Mouse (Mus musculus) layer of hippocampus, postnatal 25 days (tissue): ENCODE data around the gene Gtf3c1. TPM values are rescaled to one million over a fixed set of nuclear protein-coding genes. Genes with fewer than 3 reads are reported as not detected.
"Not testable (repeated sequence)": the region's sequence is repeated elsewhere in the genome, so short reads cannot be mapped to it uniquely, and the experiment has no call there.

Source experiments
- DNase-seq, 2 experiments: peaks; one replicate each; pipeline ENCODE4 v3.0.0; 2022; ENCODE audit warnings: mixed read lengths in 2 of 2, low spot score in 1 of 2; ENCODE audit errors: extremely low spot score in 1 of 2
- total RNA-seq, 2 experiments: library from RNA; stranded (reverse); gene quantifications; 2 replicates each; pipeline ENCODE4 v1.2.3; 2021

The Gtf3c1 gene
- total RNA-seq, 2 experiments from 2014 or later, result 108 to 112 TPM

GRCm38 (mm10) chr7:125713542-125714055, 6.0 kb upstream of the Gtf3c1 start:
- DNase-seq, result not testable (repeated sequence)

GRCm38 (mm10) chr7:125708100-125708499, 520 bp upstream of the Gtf3c1 start:
- DNase-seq, result no peak

- peak in 1 of 2 experiments; percentile 59 for DNase-seq
Measured at GRCm38 (mm10) chr7:125707186-125707585, 394 bp downstream of the Gtf3c1 start.

GRCm38 (mm10) chr7:125702791-125703190, 4.8 kb downstream of the Gtf3c1 start:
- DNase-seq, result no peak

- DNase-seq, result no peak
Measured at GRCm38 (mm10) chr7:125694056-125694455, 13.5 kb downstream of the Gtf3c1 start.

GRCm38 (mm10) chr7:125690516-125690915, 17.1 kb downstream of the Gtf3c1 start:
- DNase-seq, result no peak

GRCm38 (mm10) chr7:125679936-125680335, 27.6 kb downstream of the Gtf3c1 start:
- no peak for DNase-seq

- no peak for DNase-seq
Measured at GRCm38 (mm10) chr7:125678756-125679155, 28.8 kb downstream of the Gtf3c1 start.

GRCm38 (mm10) chr7:125674916-125675315, 32.7 kb downstream of the Gtf3c1 start:
- peak; percentile 31 to 71 for DNase-seq

- no peak for DNase-seq
Measured at GRCm38 (mm10) chr7:125671396-125671795, 36.2 kb downstream of the Gtf3c1 start.

GRCm38 (mm10) chr7:125670865-125671264, 36.7 kb downstream of the Gtf3c1 start:
- no peak for DNase-seq

GRCm38 (mm10) chr7:125663654-125664053, 43.9 kb downstream of the Gtf3c1 start:
- no peak for DNase-seq

- no peak for DNase-seq
Measured at GRCm38 (mm10) chr7:125657511-125657910, 50.1 kb downstream of the Gtf3c1 start.

- DNase-seq, result no peak
Measured at GRCm38 (mm10) chr7:125649013-125649412, 58.6 kb downstream of the Gtf3c1 start.

GRCm38 (mm10) chr7:125645413-125645812, 62.2 kb downstream of the Gtf3c1 start:
- no peak for DNase-seq

GRCm38 (mm10) chr7:125643880-125644279, 63.7 kb downstream of the Gtf3c1 start:
- DNase-seq, result no peak

- DNase-seq, result peak; percentile 73 to 83
Measured at GRCm38 (mm10) chr7:125638870-125639386, 68.7 kb downstream of the Gtf3c1 start.

- DNase-seq, result no peak
Measured at GRCm38 (mm10) chr7:125638376-125638775, 69.2 kb downstream of the Gtf3c1 start.

- DNase-seq, result no peak
Measured at GRCm38 (mm10) chr7:125637220-125638140, 70.1 kb downstream of the Gtf3c1 start.

- DNase-seq, result no peak
Measured at GRCm38 (mm10) chr7:125630989-125631388, 76.6 kb downstream of the Gtf3c1 start.

- no peak for DNase-seq
Measured at GRCm38 (mm10) chr7:125630317-125630716, 77.3 kb downstream of the Gtf3c1 start.

- no peak for DNase-seq
Measured at GRCm38 (mm10) chr7:125625829-125626228, 81.8 kb downstream of the Gtf3c1 start.
